ENCODE assay signal across 10 mouse cellular contexts in genomic region chr3:32459777-32460176, GRCm38 (mm10). TPM values are rescaled to one million over a fixed set of nuclear protein-coding genes. Genes with fewer than 3 reads are reported as not detected.
DNase-seq lines count a peak whose midpoint lies in the region; ATAC-seq and TF ChIP-seq lines count a peak whose summit lies in the region.
"Had no signal": no experiment of that assay in that cellular context is flagged by ENCODE, and none has a peak within 500 bp of the region (broad histone marks: within the 10 kb centered on the region; RNA-seq: fewer than 3 reads in every experiment).

No protein-coding gene starts in this region.

- no peaks in the 10 kb centered on the region for H3K9me3 ChIP-seq in kidney, postnatal 0 days (replicated peaks; ENCODE audit: low read length)
- H3K9me3 ChIP-seq: liver, embryonic 15.5 days had no signal

- no peak for TF ChIP-seq POLR2A in thymus, adult 2 months (IDR thresholded peaks at IDR 0.05; ENCODE audit: control insufficient read depth, extremely low read depth, insufficient read depth, low read length, poor library complexity)

- no peak overlapping the region for H3K4me3 ChIP-seq in thymus, adult 2 months (ENCODE audit: control insufficient read depth, insufficient read depth, low read length)
- no peak overlapping the region for H3K4me3 ChIP-seq in kidney, postnatal 0 days (replicated peaks; ENCODE audit: low read depth, low read length)
- H3K4me3 ChIP-seq: erythroblast, embryonic 14.5 days; liver, embryonic 15.5 days had no signal

- no peak; the same call in 1 of the 2 replicates for ATAC-seq in kidney, postnatal 0 days (replicated peaks; ENCODE audit: low FRiP score, low read depth)
- peak; percentile 70 for ATAC-seq in neutrophil, adult 5-6 weeks (ENCODE audit: extremely low read depth, insufficient number of reproducible peaks, low FRiP score, poor library complexity, severe bottlenecking)
- no peak for ATAC-seq in activated CD4-positive, CD25-positive, alpha-beta regulatory T cell, adult 4 months

- H3K36me3 ChIP-seq in thymus, adult 2 months (ENCODE audit: control insufficient read depth, insufficient read depth, low read length), result peaks cover 70% of the 10 kb centered on the region
- H3K36me3 ChIP-seq in kidney, postnatal 0 days (ENCODE audit: insufficient read depth, low read length), result peaks cover 56% of the 10 kb centered on the region

- TF ChIP-seq CTCF in thymus, adult 2 months (IDR thresholded peaks at IDR 0.05; ENCODE audit: borderline replicate concordance, control insufficient read depth, extremely low read depth, insufficient read depth, low read length, poor library complexity), result no peak
- peak; percentile 78 for TF ChIP-seq CTCF in kidney, postnatal 0 days (IDR thresholded peaks at IDR 0.05; ENCODE audit: low read depth)

- H3K9ac ChIP-seq in kidney, postnatal 0 days (ENCODE audit: low read depth, low read length), result no peak overlapping the region
- H3K9ac ChIP-seq: liver, embryonic 15.5 days had no signal

- H3K4me1 ChIP-seq in thymus, adult 2 months (replicated peaks; ENCODE audit: control insufficient read depth, insufficient read depth, low read length), result no peaks in the 10 kb centered on the region
- no peaks in the 10 kb centered on the region for H3K4me1 ChIP-seq in kidney, postnatal 0 days (replicated peaks; ENCODE audit: insufficient read depth, low read length)
- H3K4me1 ChIP-seq: liver, embryonic 15.5 days had no signal

- peak; percentile 24 to 36 for DNase-seq in heart, postnatal 14 days
- DNase-seq in heart, postnatal 25 days (ENCODE audit: low spot score), result no peak
- DNase-seq in thymus, adult 2 months, result peak; percentile 35
- no peak for DNase-seq in thymus, adult 18-20 months
- peak; percentile 5 for DNase-seq in c-Kit-negative CD71-positive TER-119-positive erythroid progenitor cells, embryonic 14.5 days (ENCODE audit: low read depth, low spot score)
- DNase-seq in kidney, postnatal 0 days (ENCODE audit: low spot score), result peak; percentile 53

- intact Hi-C loops in heart, postnatal 14 days (cut with DNase I), result loop anchor here (5.0 kb wide), 1 partner anchor 127 kb away; no protein-coding TSS in a partner anchor
- intact Hi-C loops in heart, postnatal 25 days (cut with DNase I), result loop anchor here (2.0 kb wide), 1 partner anchor 49 kb away; no protein-coding TSS in a partner anchor

- no peaks in the 10 kb centered on the region for H3K27me3 ChIP-seq in thymus, adult 2 months (ENCODE audit: control insufficient read depth, insufficient read depth, low read length)
- H3K27me3 ChIP-seq in kidney, postnatal 0 days (ENCODE audit: insufficient read depth, low read length), result no peaks in the 10 kb centered on the region
- H3K27me3 ChIP-seq: liver, embryonic 15.5 days had no signal

- H3K27ac ChIP-seq in thymus, adult 2 months (ENCODE audit: control insufficient read depth, insufficient read depth, low read length), result no peak overlapping the region
- no peak overlapping the region for H3K27ac ChIP-seq in kidney, postnatal 0 days
- H3K27ac ChIP-seq: liver, embryonic 15.5 days had no signal

- H3K4me2 ChIP-seq in kidney, postnatal 0 days (ENCODE audit: low read length), result no peak overlapping the region
- H3K4me2 ChIP-seq: liver, embryonic 15.5 days had no signal

- 88% methylated on average over 4 of the region's 4 CpGs for WGBS in thymus, adult 2 months
- WGBS in kidney, postnatal 0 days, result 74% methylated on average over 4 of the region's 4 CpGs

RNA-seq across cellular contexts. Expression of gene Kcnmb3, which starts 32.3 kb away (rescaled TPM):
- under 1 TPM in 1 of 2 experiments, not detected in 1; 0.17 TPM for total RNA-seq in heart, postnatal 14 days (2021)
- total RNA-seq in heart, postnatal 25 days (2021), result under 1 TPM in 1 of 2 experiments, not detected in 1; 0.29 TPM
- 0.05 and 0.11 TPM in 2 replicates for polyA plus RNA-seq in thymus, adult 2 months (2012; rRNA removed)
- polyA plus RNA-seq in kidney, postnatal 0 days (2015; fragmentation: Nextera tagmentation; extraction: Ambion mirVana), result 0.10 TPM in 1 of 2 replicates, not detected in the other
- 0.37 and 0.58 TPM in 2 replicates for total RNA-seq in neutrophil, adult 5-6 weeks (2017)
- polyA plus RNA-seq in activated CD4-positive, CD25-positive, alpha-beta regulatory T cell, adult 4 months (2017; shearing (Covaris generic)), result under 1 TPM; 0.46 to 0.52 TPM
- polyA plus RNA-seq: erythroblast, embryonic 14.5 days; liver, embryonic 15.5 days had no signal

RNA-seq across cellular contexts. Expression of gene Zfp639, which starts 50.3 kb away (rescaled TPM):
- 10 to 100 TPM; 21.1 to 23.5 TPM for total RNA-seq in heart, postnatal 14 days (2021)
- 10 to 100 TPM; 21.0 to 21.7 TPM for total RNA-seq in heart, postnatal 25 days (2021)
- 27.6 and 33.5 TPM in 2 replicates for polyA plus RNA-seq in thymus, adult 2 months (2012; rRNA removed)
- 38.6 and 41.6 TPM in 2 replicates for polyA plus RNA-seq in kidney, postnatal 0 days (2015; fragmentation: Nextera tagmentation; extraction: Ambion mirVana)
- total RNA-seq in neutrophil, adult 5-6 weeks (2017), result 52.8 and 83.5 TPM in 2 replicates
- polyA plus RNA-seq in activated CD4-positive, CD25-positive, alpha-beta regulatory T cell, adult 4 months (2017; shearing (Covaris generic)), result 10 to 100 TPM; 24.1 to 26.4 TPM

Comparison
In these comparisons a context has a peak if more than half of its experiments do, and no peak if none do; other contexts are left out.
1. DNase-seq: peak in heart, postnatal 14 days (2 of 2), thymus, adult 2 months (single experiment), c-Kit-negative CD71-positive TER-119-positive erythroid progenitor cells, embryonic 14.5 days (single experiment) and kidney, postnatal 0 days (single experiment); none in heart, postnatal 25 days (single experiment) and thymus, adult 18-20 months (0 of 2).